ENCODE assay signal across 7 mouse cellular contexts in the genomic region with DNA sequence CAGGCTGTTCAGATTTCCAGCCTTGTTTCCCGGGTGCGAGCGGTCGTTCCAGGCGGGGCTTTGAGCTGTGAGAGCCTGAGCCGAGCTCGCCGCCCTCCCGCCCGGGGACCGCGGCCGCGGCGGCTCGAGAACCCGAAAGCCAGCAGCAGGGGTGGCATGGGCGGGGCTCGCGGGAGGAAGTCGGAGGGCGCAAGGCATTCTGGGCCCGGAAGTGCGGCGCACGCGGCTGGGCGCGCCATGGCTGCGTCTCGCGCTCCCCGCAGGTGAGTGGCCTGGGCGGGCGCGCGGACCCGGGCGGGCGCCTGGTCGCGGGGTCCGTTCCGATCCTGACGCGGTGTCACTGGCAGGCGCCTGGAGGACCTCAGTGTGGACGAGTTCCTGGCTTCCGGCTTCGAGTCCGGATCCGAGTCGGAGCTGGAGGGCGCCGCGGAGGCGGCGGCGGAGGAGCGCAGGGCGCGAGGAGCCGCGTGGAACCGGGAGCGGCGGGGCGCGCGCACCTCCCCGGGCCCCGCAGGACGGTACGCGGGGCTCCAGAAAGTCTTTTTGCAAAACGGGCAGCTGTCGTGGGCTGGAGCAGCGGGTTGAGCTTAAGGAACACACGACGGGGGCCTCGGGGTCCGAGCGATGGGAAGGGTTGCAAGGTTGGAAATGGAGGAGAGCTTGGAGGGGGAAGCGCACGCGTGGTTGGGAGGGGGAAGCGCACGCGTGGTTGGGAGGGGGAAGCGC. TPM values are rescaled to one million over a fixed set of nuclear protein-coding genes. Genes with fewer than 3 reads are reported as not detected.
DNase-seq lines count a peak whose midpoint lies in the region; ATAC-seq lines count a peak whose summit lies in the region.

A gene (plus strand): TSS at position 203 of the 726 bp plus-strand sequence.

- H3K4me1 ChIP-seq in limb, embryonic 10.5 days, result peaks cover 24% of the 10 kb centered on the region
- peaks cover 22% of the 10 kb centered on the region for H3K4me1 ChIP-seq in midbrain, embryonic 13.5 days (replicated peaks)

- under 1% methylated on average over 90 of the region's 90 CpGs for WGBS in limb, embryonic 10.5 days
- WGBS in midbrain, embryonic 13.5 days, result under 1% methylated on average over 73 of the region's 90 CpGs

- peaks cover 64% of the 10 kb centered on the region for H3K36me3 ChIP-seq in limb, embryonic 10.5 days
- H3K36me3 ChIP-seq in midbrain, embryonic 13.5 days, result peaks cover 58% of the 10 kb centered on the region

- H3K27me3 ChIP-seq in limb, embryonic 10.5 days (ENCODE audit: low read depth, poor library complexity, severe bottlenecking), result no peaks in the 10 kb centered on the region
- no peaks in the 10 kb centered on the region for H3K27me3 ChIP-seq in midbrain, embryonic 13.5 days

- peak; percentile 85 for DNase-seq in adrenal gland, adult 8-10 months
- peak; percentile 93 for DNase-seq in embryo, embryonic 9.5 days (ENCODE audit: extremely low spot score)
- peak; percentile 81 for DNase-seq in kidney, adult 11 months
- DNase-seq in limb, embryonic 10.5 days (ENCODE audit: low spot score), result peak; percentile 97
- peak; percentile 87 for DNase-seq in spleen, adult 12 weeks (ENCODE audit: low spot score)

- H3K9me3 ChIP-seq in limb, embryonic 10.5 days (replicated peaks), result no peaks in the 10 kb centered on the region
- H3K9me3 ChIP-seq in midbrain, embryonic 13.5 days, result no peaks in the 10 kb centered on the region

- peak; percentile 74 for ATAC-seq in granulocyte monocyte progenitor cell, adult 5-6 weeks (replicated peaks; ENCODE audit: poor library complexity, severe bottlenecking)
- peak; percentile 88 for ATAC-seq in midbrain, embryonic 13.5 days

- H3K4me2 ChIP-seq in midbrain, embryonic 13.5 days (replicated peaks), result peak within 1 kb of the TSS; percentile 83

- H3K4me3 ChIP-seq in limb, embryonic 10.5 days, result peak within 1 kb of the TSS; percentile 83
- peak within 1 kb of the TSS; percentile 92 for H3K4me3 ChIP-seq in midbrain, embryonic 13.5 days (replicated peaks)

- H3K9ac ChIP-seq in midbrain, embryonic 13.5 days (replicated peaks), result peak within 1 kb of the TSS; percentile 82

- peak within 1 kb of the TSS; percentile 94 for H3K27ac ChIP-seq in limb, embryonic 10.5 days
- H3K27ac ChIP-seq in midbrain, embryonic 13.5 days, result peak within 1 kb of the TSS; percentile 91

RNA-seq across cellular contexts. Expression of the gene that starts here (rescaled TPM):
- total RNA-seq in adrenal gland, adult 8-10 months (2022), result 10 to 100 TPM; 32.8 to 41.8 (median 39.8) TPM
- total RNA-seq in granulocyte monocyte progenitor cell, adult 5-6 weeks (2014; fragmentation: Nextera tagmentation), result 97.3 and 108 TPM in 2 replicates
- total RNA-seq in granulocyte monocyte progenitor cell, adult 5-6 weeks (2017), result 116 and 135 TPM in 2 replicates
- 103 and 141 TPM in 2 replicates for polyA plus RNA-seq in limb, embryonic 10.5 days (2016; fragmentation: Nextera tagmentation; extraction: Ambion mirVana)
- polyA plus RNA-seq in midbrain, embryonic 13.5 days (2015; fragmentation: Nextera tagmentation; extraction: Ambion mirVana), result 57.9 and 60.1 TPM in 2 replicates

Comparison
In these comparisons a context has a peak if more than half of its experiments do, and no peak if none do; other contexts are left out.
1. Peak in every context shown above with its lines: DNase-seq, ATAC-seq, H3K4me3 ChIP-seq and H3K27ac ChIP-seq.